Mouse (Mus musculus): Measurements from ENCODE around the gene Blm.

Gene Blm

DNA sequence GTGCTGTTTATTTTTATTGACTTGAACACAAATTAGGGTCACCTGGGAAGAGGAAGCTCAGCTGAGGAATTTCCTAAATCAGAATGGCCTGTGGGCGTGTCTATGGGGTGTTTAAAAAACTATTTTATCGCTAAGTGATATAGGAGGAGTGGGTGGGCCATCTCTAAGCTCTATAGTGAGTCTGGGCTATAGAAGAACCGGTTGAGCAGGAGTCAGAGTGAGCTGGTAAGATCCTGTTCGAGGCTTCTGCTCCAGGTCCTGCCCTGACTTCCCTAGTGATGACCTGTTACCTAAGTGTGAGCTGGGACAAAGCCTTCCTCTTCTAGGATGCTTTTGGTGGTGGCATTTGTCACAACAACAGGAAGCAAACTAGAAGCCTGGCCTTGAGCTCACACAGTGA is 94.2 kb downstream of the Blm start:
- no peak for DNase-seq (ENCODE audit: low read depth, low spot score)

DNA sequence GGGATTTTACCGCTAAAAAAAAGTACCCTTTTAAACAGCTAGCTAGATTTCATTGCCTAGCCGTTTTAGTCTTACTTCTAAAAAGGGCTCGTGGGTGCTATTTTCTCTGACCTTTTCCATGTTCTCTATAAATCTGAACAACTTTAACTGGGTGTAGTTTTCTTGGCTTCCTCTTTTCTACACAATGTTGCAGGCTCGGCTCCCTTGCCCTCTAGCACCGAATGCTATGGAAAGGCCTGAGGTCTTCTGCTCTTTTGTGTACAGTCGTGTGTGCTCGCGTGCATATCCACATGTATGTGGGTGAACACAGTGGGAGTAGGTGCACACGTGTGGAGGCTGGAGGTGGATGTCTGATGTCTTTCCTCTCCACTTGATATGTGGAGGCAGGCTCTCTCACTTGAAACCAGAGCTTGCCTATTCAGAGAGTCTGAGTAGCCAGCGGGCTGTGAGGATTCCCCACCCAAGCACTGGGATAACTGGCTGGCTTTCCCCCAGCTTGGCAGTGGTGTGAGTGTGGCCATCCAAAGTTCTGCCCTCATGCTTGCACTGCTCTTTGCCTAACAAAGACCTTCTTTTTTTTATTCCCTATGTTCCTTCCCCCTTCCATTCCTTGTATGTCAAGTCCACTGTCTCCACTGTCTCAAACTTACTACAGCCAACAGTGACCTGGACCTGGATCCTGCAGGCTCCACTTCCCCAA is 95.0 kb downstream of the Blm start:
- DNase-seq (ENCODE audit: low read depth, low spot score) = no peak

- no peak for DNase-seq (ENCODE audit: low read depth, low spot score)
Measured at GRCm38 (mm10) chr7:80439032-80439760, 95.7 kb downstream of the Blm start.

DNA sequence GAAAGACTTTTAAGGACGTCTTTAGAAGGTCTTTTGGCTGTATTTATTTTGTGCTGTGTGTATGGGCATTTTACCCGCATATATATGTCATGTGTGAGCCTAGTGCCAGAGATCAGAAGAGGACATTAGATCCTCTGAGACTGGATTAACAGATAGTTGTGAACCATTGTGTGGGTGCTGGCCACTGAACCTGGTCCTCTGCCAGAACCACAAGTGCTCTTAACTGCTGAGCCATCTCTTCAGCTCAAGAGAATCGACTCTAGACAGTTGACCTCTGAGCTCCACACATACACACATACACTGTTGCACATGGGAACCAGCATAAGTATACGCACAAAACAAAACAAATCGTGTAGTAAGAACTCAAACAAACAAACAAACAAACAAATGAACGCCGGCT is 98.3 kb downstream of the Blm start:
- no peak for DNase-seq (ENCODE audit: low read depth, low spot score)

GRCm38 (mm10) chr7:80435594-80435993 is 99.3 kb downstream of the Blm start:
- no peak for DNase-seq (ENCODE audit: low read depth, low spot score)

DNA sequence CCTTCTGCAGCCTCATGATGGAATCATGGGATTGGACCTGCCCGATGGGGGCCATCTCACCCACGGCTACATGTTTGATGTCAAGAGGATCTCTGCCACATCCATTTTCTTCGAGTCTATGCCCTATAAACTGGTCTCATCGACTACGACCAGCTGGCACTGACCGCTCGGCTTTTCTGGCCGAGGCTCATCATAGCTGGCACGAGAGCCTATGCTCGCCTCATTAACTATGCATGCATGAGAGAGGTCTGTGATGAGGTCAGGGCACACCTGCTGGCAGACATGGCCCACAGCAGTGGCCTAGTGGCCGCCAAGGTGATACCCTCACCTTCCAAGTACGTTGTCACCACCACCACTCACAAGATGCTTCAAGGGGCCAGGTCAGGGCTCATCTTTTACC is 105.3 kb downstream of the Blm start:
- no peak for DNase-seq (ENCODE audit: low read depth, low spot score)

DNA sequence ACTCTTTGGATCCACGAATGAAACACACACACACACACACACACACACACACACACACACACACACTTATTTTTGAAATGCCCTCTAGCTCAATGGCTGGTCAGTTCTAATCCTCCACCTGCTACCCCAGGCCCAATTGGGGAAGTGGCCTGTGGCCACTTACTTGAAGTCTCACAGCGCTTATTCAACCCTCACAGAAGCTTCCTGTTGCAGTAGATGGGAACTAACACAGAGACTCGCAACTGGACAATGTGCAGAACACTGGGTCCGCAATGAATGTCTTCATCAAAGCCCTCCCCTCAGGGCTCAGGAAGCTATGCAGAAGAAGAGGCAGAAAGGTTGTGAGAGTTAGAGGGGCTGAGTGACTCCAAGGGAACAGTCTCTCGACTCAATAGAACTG is 107.2 kb downstream of the Blm start:
- DNase-seq (ENCODE audit: low read depth, low spot score) = no peak

DNA sequence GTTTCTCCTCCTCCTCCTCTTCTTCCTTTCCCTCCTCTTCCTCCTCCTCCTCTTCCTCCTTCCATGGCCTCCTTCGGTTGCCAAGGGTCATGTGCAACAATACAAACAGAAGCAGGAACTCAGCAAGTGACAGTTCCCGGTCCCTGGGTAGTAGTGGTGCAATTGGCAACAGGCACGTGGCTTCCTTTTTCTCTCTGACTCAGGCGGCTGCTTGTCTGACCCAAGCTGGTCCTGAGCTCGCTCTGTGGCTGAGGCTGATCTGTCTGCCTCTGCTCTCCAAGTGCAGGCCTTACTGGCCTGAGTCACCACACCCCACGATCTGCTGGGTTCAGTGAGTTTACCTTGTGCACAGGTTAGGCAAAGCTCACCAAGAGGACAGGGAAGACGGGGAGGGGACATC is 108.6 kb downstream of the Blm start:
- DNase-seq (ENCODE audit: low read depth, low spot score) = no peak

- DNase-seq (ENCODE audit: low read depth, low spot score) = no peak
Measured at GRCm38 (mm10) chr7:80424722-80425121, 110.2 kb downstream of the Blm start.

DNA sequence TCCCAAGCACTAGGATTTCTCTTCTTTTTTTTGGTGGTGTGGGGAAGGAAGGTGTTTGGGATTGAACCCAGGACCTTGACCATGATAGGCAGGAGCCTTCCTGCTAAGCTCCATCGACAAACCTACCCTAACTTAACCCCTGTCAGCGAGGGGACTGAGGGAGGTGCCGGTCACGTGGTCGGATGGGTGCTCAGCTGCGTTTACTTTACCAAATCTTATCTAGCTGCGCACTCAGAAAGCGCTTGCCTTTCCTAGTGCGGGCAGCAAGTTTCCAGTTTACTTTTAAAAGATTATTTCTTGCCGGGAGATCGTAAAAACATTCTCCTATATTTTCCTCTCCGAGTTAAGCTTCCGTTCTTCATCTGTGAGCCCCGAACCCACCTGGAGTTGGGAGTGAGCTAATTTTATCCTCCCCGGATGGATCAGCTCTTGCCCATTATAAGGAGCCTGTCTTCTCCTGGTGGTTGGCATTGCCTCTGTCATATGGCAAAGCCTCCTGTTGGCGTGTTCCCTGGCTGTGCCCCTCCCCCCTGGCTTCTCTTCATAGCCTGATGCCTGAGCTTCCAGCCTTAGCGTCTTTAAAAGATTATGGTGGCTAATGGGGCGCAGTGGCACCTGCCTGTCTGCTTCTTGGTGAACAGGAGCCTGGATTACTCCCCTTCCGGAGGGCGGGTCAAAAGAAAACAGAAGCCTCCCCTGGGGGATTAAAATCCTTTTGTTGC is 112.0 kb downstream of the Blm start:
- DNase-seq (ENCODE audit: low read depth, low spot score) = no peak

DNA sequence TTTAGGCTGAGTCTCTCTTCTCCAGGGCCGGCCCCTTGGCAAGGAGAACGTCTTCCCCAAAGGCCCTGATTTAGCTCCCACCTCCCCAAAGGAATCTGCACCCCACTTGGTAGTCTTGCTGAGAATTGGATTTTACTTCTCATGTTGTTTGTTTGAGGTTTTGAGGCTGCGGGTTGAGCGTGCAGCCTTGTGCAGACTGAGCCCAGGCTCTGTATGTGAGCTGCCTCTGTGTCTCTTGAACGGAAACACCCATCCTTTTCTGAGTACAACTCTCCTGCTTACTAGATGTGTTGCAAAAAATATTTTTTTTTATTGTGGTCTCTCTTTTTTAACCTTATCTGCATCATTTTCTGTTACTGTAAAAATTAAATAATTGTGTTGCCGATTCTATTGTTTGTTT is 113.3 kb downstream of the Blm start:
- DNase-seq (ENCODE audit: low read depth, low spot score) = no peak

- DNase-seq (ENCODE audit: low read depth, low spot score) = no peak
Measured at GRCm38 (mm10) chr7:80420586-80420985, 114.3 kb downstream of the Blm start.

- no peak for DNase-seq (ENCODE audit: low read depth, low spot score)
Measured at GRCm38 (mm10) chr7:80419278-80419677, 115.6 kb downstream of the Blm start.

DNA sequence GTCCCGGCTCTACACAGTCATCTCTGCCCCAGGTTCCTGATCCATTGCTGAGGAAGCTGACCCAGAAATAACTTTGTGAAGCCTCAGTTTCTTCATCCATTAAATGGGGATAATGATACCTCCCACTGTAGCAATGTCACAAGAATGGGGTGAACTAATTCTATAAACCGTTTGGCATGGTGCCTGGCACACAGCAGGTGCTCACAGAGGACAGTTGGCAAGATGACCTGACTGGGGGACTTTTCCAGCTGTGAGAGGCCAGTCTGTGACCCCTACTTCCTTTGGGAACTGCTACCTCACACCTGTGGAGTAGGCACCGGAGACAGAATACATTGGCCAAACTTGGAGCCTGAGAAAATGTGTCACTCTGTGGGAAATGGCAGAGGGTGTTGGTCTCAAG is 116.9 kb downstream of the Blm start:
- DNase-seq (ENCODE audit: low read depth, low spot score) = no peak

GRCm38 (mm10) chr7:80417601-80418000 is 117.3 kb downstream of the Blm start:
- no peak for DNase-seq (ENCODE audit: low read depth, low spot score)

DNA sequence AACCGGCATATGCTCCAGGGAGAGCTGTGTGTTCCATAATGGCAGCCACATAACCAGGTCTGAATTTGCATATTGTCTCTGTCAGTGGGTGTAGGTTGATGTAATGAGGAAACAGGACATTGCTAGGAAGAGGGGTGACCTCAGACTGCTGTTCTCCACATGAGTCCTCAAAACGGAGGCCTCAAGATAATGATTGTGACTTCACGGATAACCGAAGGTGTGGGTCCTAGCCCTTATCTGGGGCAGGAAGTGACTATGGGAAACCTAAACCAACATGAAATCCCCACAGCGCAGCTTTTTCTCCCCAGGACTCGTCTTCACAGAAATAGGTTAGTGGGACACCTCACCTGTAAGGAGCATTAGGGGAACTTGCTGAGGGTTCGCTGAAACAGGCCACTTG is 118.0 kb downstream of the Blm start:
- DNase-seq (ENCODE audit: low read depth, low spot score) = no peak

DNA sequence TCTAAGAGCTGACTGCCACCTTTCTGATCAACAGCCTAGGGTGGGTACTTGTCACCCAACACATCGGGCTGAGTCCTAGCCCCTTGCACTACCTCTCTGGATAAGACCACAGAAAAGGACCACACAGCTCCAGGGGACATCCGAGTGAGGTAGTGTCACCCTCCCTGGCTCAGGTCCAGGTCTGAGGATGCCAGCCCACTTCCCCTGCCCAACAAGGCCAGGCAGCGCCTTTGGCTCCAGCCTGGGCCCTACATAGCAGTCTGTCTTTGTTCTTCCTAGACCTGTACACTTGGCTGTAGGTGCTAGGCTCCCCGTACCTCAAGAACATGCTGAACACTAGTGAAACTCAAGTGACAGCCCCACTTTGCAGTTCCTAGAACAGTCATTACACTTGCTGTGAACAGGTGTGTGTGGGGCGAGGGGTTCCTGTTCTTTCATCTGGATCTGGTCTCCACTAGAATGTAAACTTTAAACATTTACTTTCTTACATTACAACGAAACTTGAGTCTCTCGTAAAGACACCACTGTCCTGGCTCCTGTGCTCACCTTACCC is 120.5 kb downstream of the Blm start:
- DNase-seq (ENCODE audit: low read depth, low spot score) = no peak

DNA sequence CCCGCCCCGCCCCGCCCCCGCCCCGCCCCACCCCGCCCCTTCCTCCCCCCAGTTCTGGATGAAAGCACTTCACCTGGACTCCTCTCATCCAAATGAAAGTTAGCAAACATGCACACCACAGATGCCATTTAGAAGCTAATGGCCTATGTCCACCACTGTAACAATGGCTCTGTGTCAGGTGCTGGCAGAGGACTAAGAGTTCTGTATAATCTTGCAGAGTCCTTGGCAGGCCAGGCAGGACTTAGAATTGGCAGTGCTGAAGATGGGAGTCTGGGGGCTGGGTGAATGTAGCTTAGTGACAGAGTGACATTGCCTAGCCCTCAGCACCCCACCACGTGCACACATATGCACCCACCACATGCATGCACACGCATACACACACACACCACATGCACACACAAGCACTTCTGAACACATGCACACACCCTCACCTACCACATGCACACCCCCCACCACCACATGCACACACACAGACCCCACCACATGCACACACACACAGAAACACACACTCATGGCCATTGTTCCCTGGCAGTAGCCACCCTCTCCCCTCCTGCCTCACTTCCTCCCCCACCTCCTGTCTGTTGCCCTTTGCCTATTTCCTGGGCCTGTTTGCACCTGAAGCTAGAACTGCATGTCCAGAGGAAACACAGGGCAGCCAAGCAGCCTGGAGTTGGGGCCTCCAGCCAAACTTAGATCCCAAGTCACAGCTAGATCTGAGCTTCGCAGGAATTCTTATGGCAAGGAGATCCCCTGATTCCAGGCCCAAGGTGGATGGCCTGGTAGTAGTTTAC is 121.2 kb downstream of the Blm start:
- no peak for DNase-seq (ENCODE audit: low read depth, low spot score)

DNA sequence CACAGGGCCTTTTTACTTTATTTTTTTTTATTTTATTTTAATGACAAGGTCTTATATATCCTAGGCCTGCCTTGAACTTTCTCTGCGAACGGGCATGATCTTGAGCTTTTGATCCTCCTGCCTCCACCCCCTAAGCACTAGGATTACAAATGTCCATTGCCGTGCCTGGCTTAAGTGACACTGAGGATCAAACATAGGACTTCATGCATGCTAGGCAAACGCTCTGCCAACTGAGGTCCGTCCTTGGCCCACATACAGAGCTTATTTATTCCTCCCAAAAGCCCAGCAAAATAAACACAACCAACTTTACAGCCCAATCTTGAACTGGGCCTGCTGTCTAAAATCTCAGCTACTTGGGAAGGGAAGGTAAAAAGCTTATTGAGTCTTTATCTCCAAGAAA is 122.1 kb downstream of the Blm start:
- no peak for DNase-seq (ENCODE audit: low read depth, low spot score)

- DNase-seq (ENCODE audit: low read depth, low spot score) = no peak
Measured at GRCm38 (mm10) chr7:80412279-80412678, 122.6 kb downstream of the Blm start.

DNA sequence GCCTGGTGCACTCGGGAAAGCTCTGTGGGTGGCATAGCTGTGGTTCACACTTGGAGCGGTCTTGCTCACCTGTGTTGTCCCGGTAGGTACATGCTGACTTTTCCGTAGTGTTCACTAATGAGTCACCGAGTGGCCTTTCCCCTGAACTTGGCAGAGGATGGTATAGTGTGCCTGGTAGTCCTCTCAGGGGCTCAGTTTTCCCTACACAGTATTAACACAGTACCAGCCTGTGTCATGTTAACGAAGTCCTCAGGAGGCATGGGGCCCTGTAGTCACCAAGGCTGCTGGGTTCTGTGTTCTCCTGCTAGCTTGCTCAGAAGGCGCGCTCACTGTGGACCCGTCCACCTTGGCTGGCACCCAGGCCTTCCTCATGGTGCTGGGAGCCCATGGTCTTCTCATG is 124.5 kb downstream of the Blm start:
- DNase-seq (ENCODE audit: low read depth, low spot score) = no peak

GRCm38 (mm10) chr7:80407712-80408111 is 127.2 kb downstream of the Blm start:
- no peak for DNase-seq (ENCODE audit: low read depth, low spot score)
